Mouse (Mus musculus) CD8-positive naive resting alpha-beta T cell, adult 2 months (primary cell): ENCODE measurements around the gene Hs6st2.

ENCODE experiments used
- DNase-seq, 2 experiments: peaks; one replicate each; pipeline ENCODE4 v3.0.0; 2022; ENCODE audit warnings: low read depth in 2 of 2, low spot score in 2 of 2

Hs6st2 gene

DNA sequence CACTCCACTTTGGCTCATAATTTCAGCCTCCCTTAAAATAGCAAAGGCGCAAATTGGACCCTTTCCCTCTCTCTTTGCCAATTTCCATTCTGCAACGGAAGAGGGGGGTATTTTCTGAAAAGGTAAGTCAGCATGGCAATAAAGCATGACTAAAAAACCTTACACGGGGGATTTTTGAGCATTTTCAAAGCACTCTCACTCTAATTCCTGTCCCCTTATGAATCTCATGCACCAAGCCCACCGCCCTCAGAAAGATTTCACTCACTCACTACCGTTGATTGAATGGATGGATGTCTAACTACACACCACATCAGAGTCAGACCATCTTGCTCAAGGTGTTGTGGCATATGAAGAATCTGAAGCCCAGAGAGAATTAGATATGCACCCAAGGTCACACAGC lies at the start of gene Hs6st2:
Hs6st2 (minus strand) TSS at position 101 of the 400 bp plus-strand sequence.
- DNase-seq: no peak

DNA sequence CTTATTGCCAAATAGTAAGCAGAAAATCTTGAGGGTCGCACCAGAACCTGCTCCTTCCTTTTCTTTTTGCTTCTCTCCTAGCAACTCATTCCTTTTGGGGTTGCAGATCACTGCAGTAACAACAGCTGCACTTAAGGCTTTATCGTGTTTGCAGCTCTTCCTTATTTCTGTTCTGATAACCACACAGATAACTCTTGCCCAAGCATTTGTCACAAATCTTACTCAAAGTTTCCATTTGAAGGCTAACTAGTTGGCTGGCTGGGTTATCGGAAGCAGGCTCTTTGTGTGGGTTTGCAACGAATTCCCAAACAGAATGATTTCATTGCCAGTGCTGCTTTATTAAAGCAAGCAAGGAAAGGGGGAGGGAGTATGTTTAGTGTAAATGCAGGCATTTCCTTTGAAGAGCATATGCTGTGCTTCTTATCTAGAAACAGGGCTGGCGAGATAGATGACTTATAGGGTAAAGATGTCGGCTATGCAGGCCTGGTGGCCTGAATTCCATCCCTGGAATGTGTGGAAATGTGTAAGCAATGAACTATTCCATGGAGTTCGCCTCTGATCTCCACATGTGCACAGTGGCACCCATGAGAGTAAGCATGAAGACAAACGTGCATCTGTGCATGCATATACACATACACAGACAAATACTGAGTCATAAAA lies 32.6 kb upstream of the Hs6st2 start:
- no peak for DNase-seq

DNA sequence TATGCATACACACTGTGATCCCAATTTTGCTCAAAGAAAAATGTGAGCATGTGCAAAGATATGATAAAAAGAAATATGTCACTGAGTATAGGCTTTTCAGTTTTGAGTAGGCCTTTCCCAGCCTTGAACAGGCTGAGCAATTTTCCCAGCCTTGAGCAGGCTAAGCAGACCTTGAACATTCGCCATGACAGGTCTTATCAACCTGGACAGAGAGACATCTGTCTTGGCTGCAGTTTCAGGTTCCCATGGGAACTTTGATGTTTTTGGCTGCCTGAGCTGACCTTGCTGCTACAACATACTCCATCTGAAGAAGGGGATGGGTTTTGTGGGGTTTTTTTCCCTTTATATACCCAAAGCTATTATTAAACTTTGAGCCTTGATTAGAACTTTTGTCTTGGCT lies 31.3 kb upstream of the Hs6st2 start:
- no peak for DNase-seq

DNA sequence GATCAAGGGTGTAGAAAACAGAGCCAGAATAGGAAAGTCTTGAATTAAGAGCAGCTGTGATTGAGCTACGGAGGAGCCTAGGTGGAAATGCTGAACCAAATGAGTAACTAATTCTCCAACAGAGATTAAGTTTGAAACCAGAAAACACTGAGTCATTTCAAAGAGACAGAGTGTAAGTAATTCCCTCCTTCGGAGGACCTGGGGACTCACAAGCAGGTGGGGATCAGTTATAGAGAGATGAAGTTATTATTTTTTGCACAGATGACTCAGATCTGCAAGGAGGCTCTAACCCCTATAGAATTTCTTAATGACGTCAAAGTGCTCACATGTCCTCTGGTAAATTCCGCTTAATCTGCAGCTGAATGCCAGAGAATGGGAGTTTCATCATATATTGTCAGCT lies 21.2 kb upstream of the Hs6st2 start:
- DNase-seq: no peak

DNA sequence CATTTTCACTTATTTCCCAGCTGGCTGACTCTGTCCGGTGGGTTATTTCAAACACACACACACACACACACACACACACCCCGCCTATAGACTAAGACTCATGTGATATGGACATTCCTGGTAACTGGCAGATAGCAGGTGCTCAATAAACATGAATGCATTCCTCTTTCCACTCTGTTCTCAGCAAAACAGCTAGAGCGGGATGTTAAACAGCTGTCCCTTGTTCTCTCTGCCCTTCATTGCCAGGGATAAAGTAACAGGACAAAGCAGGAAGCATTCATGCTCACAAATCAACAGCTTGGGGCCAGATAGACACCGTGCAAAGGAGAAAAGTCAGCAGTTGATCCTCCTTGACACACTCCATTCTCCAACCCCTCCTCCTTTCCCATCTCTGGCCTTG lies 17.4 kb upstream of the Hs6st2 start:
- no peak for DNase-seq

DNA sequence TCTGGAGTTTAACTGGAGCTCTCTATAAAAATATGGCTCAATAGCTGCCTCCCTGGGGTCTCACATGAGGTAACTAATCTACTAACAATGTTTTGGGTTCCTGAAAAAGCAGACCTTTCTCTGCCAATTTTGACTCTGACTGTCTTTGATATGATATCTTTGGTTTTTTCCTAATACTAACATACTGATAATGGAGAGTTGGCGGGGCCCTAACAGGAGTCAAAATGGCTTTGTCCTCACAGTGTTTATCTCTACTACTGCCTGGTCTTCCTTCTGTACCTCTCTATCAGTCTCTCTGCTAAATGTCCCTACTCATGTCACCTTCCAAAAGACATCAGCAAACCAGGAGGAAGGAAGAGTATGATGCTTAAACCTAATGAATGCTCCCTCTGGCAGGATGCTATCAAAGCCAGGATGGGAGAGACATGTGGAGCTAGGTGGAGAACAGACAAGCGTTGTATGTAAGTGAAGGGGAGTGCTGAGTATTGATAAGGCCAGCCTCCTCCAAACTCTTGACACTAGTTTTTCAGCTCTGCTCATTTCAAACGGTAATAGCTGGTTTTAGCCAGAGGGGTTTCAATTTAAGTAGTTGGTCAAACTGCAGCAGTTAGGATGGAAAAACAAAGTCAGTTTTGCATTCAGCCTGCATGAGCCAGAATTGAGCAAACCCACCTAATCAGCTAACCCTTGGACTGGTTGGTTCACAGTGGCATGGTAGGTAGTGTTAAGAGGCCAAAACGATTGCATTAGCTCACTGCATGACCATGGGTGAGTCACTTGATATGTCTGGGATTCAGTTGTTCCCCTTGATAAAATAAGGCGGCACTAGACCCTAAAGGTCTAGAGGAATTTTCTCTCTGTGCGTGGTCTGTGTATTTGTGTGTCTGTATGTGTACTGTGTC lies 4.6 kb upstream of the Hs6st2 start:
- DNase-seq: no peak

DNA sequence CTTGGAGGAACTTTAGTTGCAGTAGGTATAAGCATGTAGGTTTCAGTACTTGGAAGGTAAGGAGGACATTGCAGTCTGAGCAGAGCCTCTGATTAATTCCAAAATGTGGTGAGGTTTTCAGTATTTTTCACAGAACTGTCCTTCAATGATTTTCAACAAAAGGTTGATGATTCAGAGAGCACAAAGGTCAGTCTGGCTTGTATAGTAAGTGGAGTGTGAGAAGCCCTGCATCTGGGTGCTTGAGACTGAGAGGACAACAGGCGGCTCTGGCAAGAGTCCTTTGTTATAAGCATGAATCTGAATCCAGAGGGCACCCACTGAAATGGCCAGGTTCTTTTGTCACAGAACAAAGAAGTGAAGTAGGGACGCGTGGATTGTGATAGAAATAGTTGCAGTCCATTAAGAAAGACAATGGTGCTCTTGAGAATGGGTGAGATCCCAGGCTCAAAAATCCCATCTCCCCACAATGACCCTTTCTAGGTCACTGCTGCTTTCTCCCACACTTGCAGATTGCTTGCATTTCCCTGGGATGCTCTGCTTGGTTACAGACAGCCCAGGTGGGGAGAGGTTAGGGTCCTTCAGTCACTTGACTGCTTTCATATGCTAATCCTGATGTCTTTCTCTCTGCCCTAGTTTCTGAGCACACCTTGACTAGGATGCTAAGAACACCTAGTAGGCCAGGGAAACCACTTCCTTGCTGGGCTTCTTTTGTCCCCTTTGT lies 2.8 kb upstream of the Hs6st2 start:
- DNase-seq: no peak

DNA sequence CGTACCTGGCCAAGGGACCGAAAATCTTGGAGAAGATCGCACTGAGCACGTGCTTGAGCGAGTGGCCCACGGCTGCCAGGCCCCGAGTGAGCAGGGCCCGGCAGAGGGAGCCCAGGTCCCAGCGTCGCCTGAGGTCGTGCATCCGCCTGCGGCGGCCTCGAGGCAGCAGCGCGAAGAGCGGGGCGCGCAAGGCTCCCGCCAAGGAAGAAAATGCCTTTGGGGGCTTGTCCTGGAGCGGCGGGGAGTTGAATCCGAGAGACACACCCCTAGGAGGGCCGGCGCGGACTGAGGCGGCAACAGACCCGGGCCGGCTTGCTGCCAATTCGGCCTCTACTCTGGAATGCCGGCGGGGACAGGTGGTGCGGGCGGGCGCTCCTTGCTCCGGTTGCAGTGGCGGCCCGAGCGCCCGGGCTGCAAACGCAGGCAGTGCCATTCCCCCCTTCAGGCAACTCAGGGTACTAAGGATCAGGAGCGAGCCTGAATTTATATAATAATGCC lies 437 bp downstream of the Hs6st2 start:
- no peak for DNase-seq

DNA sequence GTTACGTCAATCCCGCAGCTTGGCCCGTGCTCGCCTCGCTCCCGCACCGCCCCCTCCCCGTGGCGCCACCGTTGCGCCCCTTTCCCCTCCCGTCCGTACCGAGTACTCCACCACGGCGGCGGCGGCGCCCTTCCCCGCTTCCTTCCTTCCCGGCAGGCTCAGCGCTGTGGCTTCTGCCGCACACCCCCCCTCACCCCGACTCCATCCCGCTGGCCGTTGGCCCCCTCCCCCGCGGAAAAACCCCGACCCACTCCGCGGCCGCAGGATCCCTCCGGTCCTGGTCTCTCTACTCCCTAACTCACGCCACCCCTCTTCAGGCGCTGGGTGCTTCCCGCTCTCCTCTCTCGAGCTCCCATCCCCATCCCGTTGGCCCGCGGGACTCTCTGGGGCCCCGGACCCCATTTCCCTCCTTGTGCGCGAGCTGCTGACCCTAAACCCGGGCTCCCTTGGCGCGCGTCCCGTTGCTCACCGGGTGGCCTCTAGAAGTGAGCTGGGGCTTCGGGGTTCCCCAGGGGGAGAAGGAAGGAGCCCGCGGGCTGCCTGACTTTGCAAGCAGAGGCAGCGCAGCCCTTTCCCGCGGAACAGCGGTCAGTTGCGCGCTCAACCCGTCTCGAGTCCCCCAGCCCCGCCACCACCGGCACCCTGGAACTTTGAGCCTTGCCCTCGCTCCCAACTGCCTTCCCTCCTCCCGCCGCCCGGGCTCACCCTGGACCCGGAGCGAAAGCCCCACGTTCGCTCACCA lies 1.1 kb downstream of the Hs6st2 start:
- no peak for DNase-seq

DNA sequence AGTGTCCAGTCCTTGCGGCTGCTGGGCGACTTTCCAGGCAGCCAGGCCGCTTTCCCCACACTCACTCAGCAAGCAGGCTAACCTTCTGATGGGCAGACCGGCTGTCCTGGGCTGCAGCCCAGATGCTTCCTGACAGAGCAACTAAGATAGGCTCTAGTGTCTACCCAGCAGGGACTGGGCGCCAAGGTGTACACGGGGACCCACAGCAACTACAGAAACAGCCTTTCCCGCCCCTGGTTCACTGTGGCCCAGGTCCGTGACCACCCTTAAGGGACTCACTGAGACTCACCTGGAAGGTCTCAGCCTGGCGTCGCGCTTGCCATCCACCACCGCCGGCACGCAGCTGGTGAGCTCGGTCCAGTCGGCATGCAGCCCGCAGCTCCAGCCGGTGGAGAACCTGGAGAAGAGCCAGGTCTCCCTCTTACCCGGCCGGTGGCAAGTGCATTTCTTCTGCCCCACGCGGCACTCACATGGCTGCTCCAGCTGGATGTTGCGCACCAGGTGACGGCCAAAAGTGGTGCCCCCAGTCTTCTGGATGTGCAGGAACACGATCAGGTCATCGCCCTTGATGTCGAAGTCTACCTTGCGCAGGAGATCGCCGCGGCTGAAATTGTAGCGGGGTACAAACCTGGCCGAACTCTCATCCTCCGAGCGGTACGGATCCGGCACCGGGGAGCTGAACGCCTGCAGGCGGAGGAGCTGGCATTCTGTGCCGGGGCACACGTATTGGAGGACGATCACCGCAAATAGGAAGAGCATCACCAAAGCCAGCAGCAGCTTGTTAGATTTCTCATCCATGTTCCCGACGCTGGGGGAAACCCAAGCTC lies 1.8 kb downstream of the Hs6st2 start:
- DNase-seq: no peak

DNA sequence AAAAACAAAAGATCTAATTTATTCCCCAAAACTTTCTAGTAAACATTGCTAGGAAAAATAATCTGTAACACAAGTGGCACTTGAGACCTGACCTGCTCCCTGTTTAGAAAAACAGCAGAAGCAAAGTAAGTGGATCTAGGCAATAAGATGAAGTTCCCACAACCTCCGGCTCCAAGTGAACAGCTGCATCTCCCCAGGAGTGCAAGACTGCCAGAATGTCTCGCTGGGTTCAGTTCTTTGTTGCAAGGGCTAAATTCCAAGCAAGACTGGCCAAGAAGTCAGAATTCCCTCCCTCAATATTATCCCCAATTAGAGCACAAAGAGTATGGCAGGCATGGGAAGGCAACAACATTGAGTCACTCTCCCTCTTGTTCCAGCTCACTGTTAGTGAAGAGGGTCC lies 23.4 kb downstream of the Hs6st2 start:
- no peak for DNase-seq

DNA sequence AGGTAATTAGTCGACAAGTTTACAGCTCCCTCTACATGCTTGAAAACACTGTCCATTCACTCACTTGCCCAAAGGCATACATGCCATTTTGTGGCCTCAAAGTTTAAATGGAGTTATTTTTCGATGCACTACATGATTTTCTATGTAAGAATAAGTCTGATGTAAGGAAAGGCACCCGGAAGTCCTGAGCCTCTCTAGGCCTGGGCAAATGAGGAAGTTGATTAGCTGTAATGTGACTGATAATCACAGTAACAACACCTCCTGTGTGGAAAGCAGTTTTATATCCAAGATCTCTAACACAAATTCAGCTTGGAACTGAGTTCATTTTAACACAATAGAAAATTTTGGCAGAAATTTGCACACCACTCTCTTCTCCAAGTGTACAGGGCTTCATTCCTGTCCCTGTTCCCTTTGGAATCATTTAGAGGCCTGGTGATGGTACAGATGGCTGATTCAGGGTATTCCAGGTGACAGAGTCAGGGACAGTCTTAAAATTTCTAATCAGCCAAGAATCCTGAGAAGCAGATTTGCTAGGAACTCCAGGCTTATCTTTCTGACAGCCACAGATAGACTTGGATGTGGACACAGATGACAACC lies 38.9 kb downstream of the Hs6st2 start:
- no peak for DNase-seq

DNA sequence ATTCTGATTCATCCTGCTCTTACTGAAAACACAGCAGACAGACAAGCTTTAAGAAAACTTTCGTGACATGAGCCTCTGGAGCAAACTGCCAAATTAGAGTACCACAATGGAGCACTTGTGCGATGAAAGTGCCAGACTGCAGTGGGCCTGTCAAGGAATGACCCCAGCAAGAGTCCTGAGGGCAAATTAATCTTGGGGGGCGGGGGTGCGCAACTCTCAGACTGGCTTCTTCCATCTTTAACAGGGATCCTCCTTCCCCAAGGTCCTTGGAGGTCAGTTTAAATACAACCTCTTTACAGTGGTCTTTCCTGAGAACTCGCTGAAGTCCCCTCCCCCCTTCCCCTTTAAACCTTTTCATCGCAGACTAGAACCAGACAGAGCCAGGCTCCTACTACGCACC lies 45.9 kb downstream of the Hs6st2 start:
- no peak for DNase-seq

DNA sequence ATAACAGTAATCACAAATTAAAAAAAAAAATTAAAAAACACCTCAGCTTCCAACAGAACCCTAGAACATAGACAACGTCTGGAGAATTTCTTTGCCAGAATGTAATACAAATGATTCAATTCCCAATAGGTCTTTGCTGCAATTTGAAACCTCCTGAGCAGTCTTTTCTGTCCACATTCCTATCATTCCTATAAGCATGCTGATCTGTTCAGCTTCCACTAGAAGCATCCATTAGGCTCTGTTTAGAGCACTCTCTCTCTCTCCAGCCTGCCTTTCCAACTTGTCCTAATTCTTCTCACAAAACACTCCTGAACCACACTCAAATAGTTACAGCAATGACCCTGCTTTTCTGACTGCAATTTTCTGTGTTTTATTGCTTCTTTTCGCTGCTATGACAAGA lies 50.3 kb downstream of the Hs6st2 start:
- DNase-seq: no peak

DNA sequence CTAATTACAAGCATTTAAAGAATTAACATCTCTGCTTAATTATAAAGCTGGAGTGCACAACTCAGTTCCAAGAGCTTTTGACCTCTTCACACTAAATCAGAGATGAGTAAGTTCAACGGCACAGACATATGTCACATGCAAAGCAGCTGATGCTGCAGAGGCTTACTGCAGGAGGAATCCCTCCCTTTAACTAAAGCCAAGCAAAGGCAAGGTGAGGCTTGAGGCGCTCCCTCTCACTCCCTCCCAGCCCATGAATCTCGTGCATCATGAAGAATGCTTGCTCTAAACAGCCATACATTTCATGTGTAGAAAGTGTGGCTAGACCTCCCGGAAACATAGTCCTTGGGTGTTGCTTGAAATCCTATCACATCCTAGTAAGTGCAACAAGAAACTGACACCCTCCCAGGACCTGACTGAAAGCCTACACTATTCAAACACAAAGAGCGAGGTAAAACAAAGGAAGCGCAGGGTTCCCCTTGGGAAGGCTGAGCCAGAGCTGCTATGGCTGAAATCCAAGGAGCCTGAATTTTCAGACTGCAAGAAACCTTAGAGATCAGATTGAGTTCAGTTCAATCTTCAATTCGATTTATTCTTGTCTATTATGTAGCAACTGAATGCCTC lies 67.2 kb downstream of the Hs6st2 start:
- DNase-seq: no peak

DNA sequence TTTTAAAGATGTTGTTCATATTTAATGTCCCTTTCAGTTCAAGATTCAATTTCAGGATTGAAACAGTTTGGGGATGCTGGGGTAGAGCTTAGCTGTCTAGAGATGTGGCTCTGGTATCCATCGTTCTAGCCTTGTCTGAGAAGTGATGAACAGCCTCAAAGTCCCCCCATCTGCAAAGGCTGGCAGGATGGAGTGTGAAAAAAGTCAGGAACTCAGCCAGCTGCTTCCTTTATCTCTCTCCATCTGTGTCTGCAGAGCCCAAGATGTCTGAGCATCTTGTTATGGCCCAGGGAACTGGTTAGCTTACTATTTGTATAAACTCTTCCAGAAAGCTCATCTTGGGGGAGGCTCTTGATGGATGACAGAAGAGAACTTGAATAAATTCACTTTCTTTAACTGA lies 70.9 kb downstream of the Hs6st2 start:
- DNase-seq: no peak

DNA sequence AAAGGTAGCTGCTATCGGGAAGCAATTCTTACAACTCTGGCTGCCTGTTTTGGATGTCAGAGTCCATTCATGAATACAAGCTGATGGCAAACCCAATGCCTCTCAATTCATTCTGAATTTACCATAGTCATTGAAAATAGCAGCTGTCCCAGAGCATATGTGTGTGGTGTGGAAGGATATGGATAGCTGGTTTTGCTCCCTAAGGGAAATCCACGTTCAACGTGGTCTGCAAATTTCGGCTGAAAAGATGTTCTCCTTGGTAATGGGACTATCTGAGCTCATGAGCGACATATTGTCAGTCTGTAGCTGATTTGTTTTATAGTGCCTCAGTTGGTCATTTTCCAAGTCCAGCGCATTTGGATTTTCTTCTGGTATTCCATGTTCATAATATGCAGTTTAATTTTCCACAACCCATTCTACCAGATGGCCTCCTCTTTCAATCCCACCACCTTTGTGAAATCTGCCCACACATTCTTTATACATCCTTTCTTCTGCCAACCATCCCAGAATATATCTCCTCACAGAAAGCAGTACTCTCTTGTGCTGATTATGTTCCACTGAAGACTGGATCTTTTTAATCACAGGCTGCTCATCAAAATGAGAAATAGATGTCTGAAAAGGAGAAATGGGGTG lies 75.3 kb downstream of the Hs6st2 start:
- DNase-seq: no peak

DNA sequence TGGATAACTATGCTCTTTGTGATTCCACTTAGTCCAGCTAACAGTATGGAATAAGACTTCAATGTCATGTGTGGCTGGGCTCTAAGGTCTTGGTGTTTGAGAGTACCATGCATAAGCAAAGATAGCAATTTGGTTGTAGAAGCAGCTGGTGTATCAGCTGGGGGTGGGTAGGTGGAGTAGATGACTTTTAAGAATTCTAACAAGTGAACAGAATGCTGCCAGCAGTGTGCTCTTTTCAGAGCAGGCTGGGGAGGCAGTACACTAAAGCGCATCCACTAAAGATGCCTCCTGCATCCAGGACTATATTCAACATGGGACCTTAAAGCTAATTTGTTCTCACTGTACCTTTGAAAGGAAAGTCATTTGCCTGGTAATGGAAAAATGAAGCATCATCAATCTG lies 88.9 kb downstream of the Hs6st2 start:
- DNase-seq: no peak

DNA sequence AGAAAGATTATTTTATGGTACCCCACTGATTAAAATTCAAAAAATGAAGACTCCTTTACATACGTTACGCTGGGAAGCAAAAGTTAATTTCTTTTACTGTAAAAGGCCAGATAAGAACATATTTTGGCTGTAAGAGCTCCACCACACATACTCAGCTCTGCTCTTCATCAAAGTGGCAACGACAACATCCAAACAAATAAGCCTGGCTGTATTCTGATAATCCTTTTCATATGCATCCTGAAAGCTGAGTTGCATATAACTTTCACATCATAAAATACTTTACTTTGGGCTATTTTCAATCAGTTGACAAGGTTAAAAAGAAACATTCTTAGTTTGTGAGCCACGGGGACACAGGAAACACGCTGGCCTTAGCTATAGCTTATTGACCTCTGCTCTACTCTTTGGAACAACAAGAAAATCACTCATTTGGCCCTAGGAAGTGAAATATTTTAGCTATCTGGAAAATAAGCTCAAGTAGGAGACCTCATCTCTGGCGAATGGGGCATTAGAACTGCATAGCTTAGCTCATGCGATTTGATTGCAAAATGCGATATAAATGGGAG lies 91.1 kb downstream of the Hs6st2 start:
- no peak for DNase-seq
